Mouse (Mus musculus) MEL (cell line): Measurements from ENCODE around the gene Pmm2. TPM values are rescaled to one million over a fixed set of nuclear protein-coding genes. Genes with fewer than 3 reads are reported as not detected.

Experiments used
- DNase-seq: peaks from one replicate; pipeline ENCODE4 v3.0.0; 2011; ENCODE audit warnings: low read depth, low spot score
- H3K27ac ChIP-seq: 2 replicates; pipeline ENCODE4 v1.5.1; 2012; ENCODE audit warnings: low read depth, mild to moderate bottlenecking, control low read depth, low read length, moderate library complexity; ENCODE audit not compliant: control insufficient read depth
- H3K27me3 ChIP-seq, 2 experiments: fragments of 150-350 bp in 1 of 2; sonication (generic) in 1 of 2; 2 replicates each; pipeline ENCODE4 v1.6.1; 2012; ENCODE audit warnings: low read length in 2 of 2, mild to moderate bottlenecking in 2 of 2, improper control_type of control experiment in 1 of 2, moderate library complexity in 1 of 2; ENCODE audit not compliant: insufficient read depth in 2 of 2, control insufficient read depth in 1 of 2
- H3K36me3 ChIP-seq, 2 experiments: 2 replicates each; pipeline ENCODE4 v1.6.1; 2012 to 2014; ENCODE audit warnings: low read length in 2 of 2, improper control_type of control experiment in 1 of 2, inconsistent platforms in 1 of 2, mild to moderate bottlenecking in 1 of 2; ENCODE audit not compliant: insufficient read depth in 2 of 2, control insufficient read depth in 1 of 2
- H3K4me1 ChIP-seq, 2 experiments: fragments of 150-350 bp in 1 of 2; sonication (generic) in 1 of 2; 2 replicates each; pipeline ENCODE4 v1.6.1; 2012; ENCODE audit warnings: low read length in 2 of 2, improper control_type of control experiment in 1 of 2, mild to moderate bottlenecking in 1 of 2; ENCODE audit not compliant: insufficient read depth in 2 of 2, control insufficient read depth in 1 of 2
- H3K4me3 ChIP-seq, 2 experiments: fragments of 150-350 bp in 1 of 2; sonication (generic) in 1 of 2; 2 replicates each; pipeline ENCODE4 v1.5.1; 2012; ENCODE audit warnings: low read depth in 2 of 2, low read length in 2 of 2, mild to moderate bottlenecking in 2 of 2, moderate library complexity in 2 of 2, control low read depth in 1 of 2, improper control_type of control experiment in 1 of 2; ENCODE audit not compliant: control insufficient read depth in 1 of 2, insufficient read depth in 1 of 2
- H3K79me2 ChIP-seq: 2 replicates; pipeline ENCODE4 v1.6.1; 2012; ENCODE audit warnings: mild to moderate bottlenecking, low read length, moderate library complexity; ENCODE audit not compliant: control insufficient read depth, poor library complexity, insufficient read depth
- H3K9ac ChIP-seq: 2 replicates; pipeline ENCODE4 v1.6.1; 2012; ENCODE audit warnings: low read depth, mild to moderate bottlenecking, control low read depth, low read length, moderate library complexity; ENCODE audit not compliant: control insufficient read depth, poor library complexity, severe bottlenecking
- H3K9me3 ChIP-seq: fragments of 150-350 bp; sonication (generic); replicated peaks from 2 replicates; pipeline ENCODE4 v1.6.1; 2012; ENCODE audit warnings: mild to moderate bottlenecking, low read length, improper control_type of control experiment, moderate library complexity; ENCODE audit not compliant: insufficient read depth
- BHLHE40 ChIP-seq: IDR thresholded peaks from 2 replicates; pipeline ENCODE4 v1.6.1; 2012; ENCODE audit warnings: low read depth, mild to moderate bottlenecking, inconsistent platforms, low read length, improper control_type of control experiment, borderline replicate concordance
- EP300 ChIP-seq, 2 experiments: IDR thresholded peaks; 2 replicates each; pipeline ENCODE4 v1.6.1; 2011; ENCODE audit warnings: improper control_type of control experiment in 2 of 2, low read length in 2 of 2, low read depth in 1 of 2, mild to moderate bottlenecking in 1 of 2
- GABPA ChIP-seq: IDR thresholded peaks from 2 replicates; pipeline ENCODE4 v1.6.1; 2012; ENCODE audit warnings: low read depth, mild to moderate bottlenecking, inconsistent platforms, low read length, improper control_type of control experiment, moderate library complexity
- KAT2A ChIP-seq: conservative IDR thresholded peaks from 2 replicates; pipeline ENCODE4 v1.6.1; 2012; ENCODE audit warnings: low read depth, low read length, improper control_type of control experiment, inconsistent platforms
- MAFK ChIP-seq: IDR thresholded peaks from 2 replicates; pipeline ENCODE4 v1.6.1; 2011; ENCODE audit warnings: low read depth, mild to moderate bottlenecking, low read length, improper control_type of control experiment, borderline replicate concordance
- MAZ ChIP-seq: IDR thresholded peaks from 2 replicates; pipeline ENCODE4 v1.6.1; 2012; ENCODE audit warnings: low read depth, mild to moderate bottlenecking, inconsistent platforms, low read length, improper control_type of control experiment
- MYC ChIP-seq: IDR thresholded peaks from 2 replicates; pipeline ENCODE4 v1.6.1; 2011; ENCODE audit warnings: low read depth, mild to moderate bottlenecking, low read length, improper control_type of control experiment, moderate library complexity
- POLR2AphosphoS2 ChIP-seq: IDR thresholded peaks from 2 replicates; pipeline ENCODE4 v1.6.1; 2011; ENCODE audit warnings: low read length, improper control_type of control experiment
- POLR2AphosphoS5 ChIP-seq: IDR thresholded peaks from 2 replicates; pipeline ENCODE4 v1.6.1; 2012; ENCODE audit warnings: low read depth, borderline replicate concordance, mild to moderate bottlenecking, inconsistent platforms, low read length, moderate library complexity, mixed read lengths
- RAD21 ChIP-seq: IDR thresholded peaks from 2 replicates; pipeline ENCODE4 v1.6.1; 2011; ENCODE audit warnings: mild to moderate bottlenecking, low read depth, low read length, improper control_type of control experiment
- SMC3 ChIP-seq: IDR thresholded peaks from 2 replicates; pipeline ENCODE4 v1.6.1; 2011; ENCODE audit warnings: low read depth, low read length, improper control_type of control experiment
- TAL1 ChIP-seq: IDR thresholded peaks from 2 replicates; pipeline ENCODE4 v1.6.1; 2012; ENCODE audit warnings: mild to moderate bottlenecking, inconsistent platforms, low read length, moderate library complexity, mixed read lengths
- TBP ChIP-seq: IDR thresholded peaks from 2 replicates; pipeline ENCODE4 v1.8.0; 2011; ENCODE audit warnings: low read depth, low read length, improper control_type of control experiment
- USF1 ChIP-seq: IDR thresholded peaks from 2 replicates; pipeline ENCODE4 v1.6.1; 2014; ENCODE audit warnings: low read depth, mild to moderate bottlenecking, inconsistent platforms, low read length, improper control_type of control experiment, moderate library complexity
- USF2 ChIP-seq, 2 experiments: IDR thresholded peaks; 2 replicates each; pipeline ENCODE4 v1.6.1; 2011 to 2012; ENCODE audit warnings: improper control_type of control experiment in 2 of 2, low read length in 2 of 2, borderline replicate concordance in 1 of 2, inconsistent platforms in 1 of 2, low read depth in 1 of 2, mild to moderate bottlenecking in 1 of 2; ENCODE audit not compliant: insufficient read depth in 1 of 2
- ZKSCAN1 ChIP-seq: IDR thresholded peaks from 2 replicates; pipeline ENCODE4 v1.6.1; 2012; ENCODE audit warnings: low read depth, mild to moderate bottlenecking, inconsistent platforms, low read length, improper control_type of control experiment, moderate library complexity
- ZMIZ1 ChIP-seq: IDR thresholded peaks from 2 replicates; pipeline ENCODE4 v1.6.1; 2012; ENCODE audit warnings: low read depth, mild to moderate bottlenecking, inconsistent platforms, low read length, improper control_type of control experiment, moderate library complexity
- ZNF384 ChIP-seq: IDR thresholded peaks from 2 replicates; pipeline ENCODE4 v1.6.1; 2012; ENCODE audit warnings: low read depth, mild to moderate bottlenecking, inconsistent platforms, low read length, improper control_type of control experiment
- polyA plus RNA-seq, 2 experiments: library from polyadenylated mRNA; stranded (reverse) in 1 of 2; unstranded in 1 of 2; fragments of >175 nt in 1 of 2; fragments of >200 nt in 1 of 2; gene quantifications; 2 replicates each; pipeline versions ENCODE4 v1.2.1 to v1.2.4; 2012; ENCODE audit warnings: low replicate concordance in 2 of 2, low read depth in 1 of 2; ENCODE audit not compliant: insufficient read length in 2 of 2, insufficient read depth in 1 of 2, missing spikeins in 1 of 2
- total RNA-seq: library from RNA; depleted of rRNA; stranded (reverse); fragments of 300-350 nt; gene quantifications from 2 replicates; pipeline ENCODE4 v1.2.3, GENCODE M21; 2012; rRNA removed

Gene Pmm2
- total and polyA plus RNA-seq, 3 experiments: 53.4 to 96.0 TPM; not detected in 1

GRCm38 (mm10) chr16:8700586-8700985 lies 63.1 kb downstream of the Pmm2 start:
- no peaks in the 10 kb centered on the region for H3K9me3 ChIP-seq
- H3K4me1 ChIP-seq: no peaks in the 10 kb centered on the region
- no peaks in the 10 kb centered on the region for H3K79me2 ChIP-seq
- DNase-seq: no peak
- no peak overlapping the region for H3K27ac ChIP-seq
- TF ChIP-seq POLR2AphosphoS2: no peak
- TF ChIP-seq SMC3: no peak
- TF ChIP-seq USF2 (IDR thresholded peaks at IDR 0.05; ENCODE audit: borderline replicate concordance in 1 of 2, insufficient read depth in 1 of 2, low read depth in 1 of 2, low read length in 2 of 2): no peak
- TF ChIP-seq USF1: no peak
- no peak for TF ChIP-seq MAFK
- TF ChIP-seq MYC: no peak
- no peak for TF ChIP-seq TBP
- TF ChIP-seq GABPA: no peak
- TF ChIP-seq ZMIZ1: no peak
- no peak for TF ChIP-seq TAL1
- no peak for TF ChIP-seq RAD21
- TF ChIP-seq ZKSCAN1: no peak
- TF ChIP-seq EP300 (IDR thresholded peaks at IDR 0.05; ENCODE audit: low read depth in 1 of 2, low read length in 2 of 2): no peak
- peaks cover 0 to 47% of the 10 kb centered on the region in 2 experiments; a peak in 2 of 4 replicates for H3K36me3 ChIP-seq
- H3K4me3 ChIP-seq: no peak overlapping the region
- no peak overlapping the region for H3K9ac ChIP-seq
- no peaks in the 10 kb centered on the region for H3K27me3 ChIP-seq

GRCm38 (mm10) chr16:8711998-8712397 lies 74.5 kb downstream of the Pmm2 start:
- Histone ChIP-seq H3K4me1 (no peaks in the 10 kb centered on the region), H3K27ac (no peak overlapping the region), H3K9me3 (no peaks in the 10 kb centered on the region), H3K4me3 (no peak overlapping the region), H3K79me2 (peaks cover 10% of the 10 kb centered on the region), H3K36me3 (peaks cover 0 to 55% of the 10 kb centered on the region in 2 experiments; a peak in 2 of 4 replicates), H3K9ac (no peak overlapping the region), H3K27me3 (no peaks in the 10 kb centered on the region)
- DNase-seq: no peak
- TF ChIP-seq TBP (no peak), ZNF384 (no peak), USF1 (no peak), POLR2AphosphoS5 (no peak), POLR2AphosphoS2 (no peak), RAD21 (no peak), KAT2A (no peak), MAZ (no peak), BHLHE40 (no peak)

Other genes with a start within 250 kb of the Pmm2 start
- gene Tmem114, start 212.5 kb upstream of the Pmm2 start, total RNA-seq: not detected in 2 replicates
- not detected for gene Tmem114, start 212.5 kb upstream of the Pmm2 start, polyA plus RNA-seq
- 11.7 and 12.0 TPM in 2 replicates for gene Mettl22, start 166.9 kb upstream of the Pmm2 start, total RNA-seq
- gene Mettl22, start 166.9 kb upstream of the Pmm2 start, polyA plus RNA-seq: 10 to 100 TPM in 1 of 2 experiments, not detected in 1; 19.0 TPM
- gene Abat, start 124.2 kb upstream of the Pmm2 start, total RNA-seq: 0.23 and 0.27 TPM in 2 replicates
- under 1 TPM in 1 of 2 experiments, not detected in 1; 0.77 TPM for gene Abat, start 124.2 kb upstream of the Pmm2 start, polyA plus RNA-seq
- 18.4 and 22.5 TPM in 2 replicates for gene Tmem186, start within 50 bp of the Pmm2 start, total RNA-seq
- gene Tmem186, start within 50 bp of the Pmm2 start, polyA plus RNA-seq: 10 to 100 TPM; 18.9 to 99.9 TPM
- gene Carhsp1, start 34.5 kb downstream of the Pmm2 start, total RNA-seq: 19.5 and 21.4 TPM in 2 replicates
- gene Carhsp1, start 34.5 kb downstream of the Pmm2 start, polyA plus RNA-seq: 10 to 100 TPM in 1 of 2 experiments, not detected in 1; 28.0 TPM
- gene Gm5767, start 43.1 kb downstream of the Pmm2 start, total RNA-seq: not detected in 2 replicates
- not detected for gene Gm5767, start 43.1 kb downstream of the Pmm2 start, polyA plus RNA-seq
- gene Usp7, start 154.6 kb downstream of the Pmm2 start, total RNA-seq: 101 and 105 TPM in 2 replicates
- 100 to 1,000 TPM in 1 of 2 experiments, 10 to 100 TPM in 1; 94.2 to 425 TPM for gene Usp7, start 154.6 kb downstream of the Pmm2 start, polyA plus RNA-seq
- gene 1810013L24Rik, start 192.4 kb downstream of the Pmm2 start, total RNA-seq: 25.3 and 27.6 TPM in 2 replicates
- gene 1810013L24Rik, start 192.4 kb downstream of the Pmm2 start, polyA plus RNA-seq: 100 to 1,000 TPM in 1 of 2 experiments, 10 to 100 TPM in 1; 29.9 to 154 TPM